Mouse (Mus musculus) MEL (cell line): Measurements from ENCODE around the gene Tmc2. TPM values are rescaled to one million over a fixed set of nuclear protein-coding genes. Genes with fewer than 3 reads are reported as not detected.

Experiments
- DNase-seq: peaks from one replicate; pipeline ENCODE4 v3.0.0; 2011; ENCODE audit warnings: low read depth, low spot score
- H3K27ac ChIP-seq: 2 replicates; pipeline ENCODE4 v1.5.1; 2012; ENCODE audit warnings: low read depth, mild to moderate bottlenecking, control low read depth, low read length, moderate library complexity; ENCODE audit not compliant: control insufficient read depth
- H3K27me3 ChIP-seq, 2 experiments: fragments of 150-350 bp in 1 of 2; sonication (generic) in 1 of 2; 2 replicates each; pipeline ENCODE4 v1.6.1; 2012; ENCODE audit warnings: low read length in 2 of 2, mild to moderate bottlenecking in 2 of 2, improper control_type of control experiment in 1 of 2, moderate library complexity in 1 of 2; ENCODE audit not compliant: insufficient read depth in 2 of 2, control insufficient read depth in 1 of 2
- H3K36me3 ChIP-seq, 2 experiments: 2 replicates each; pipeline ENCODE4 v1.6.1; 2012 to 2014; ENCODE audit warnings: low read length in 2 of 2, improper control_type of control experiment in 1 of 2, inconsistent platforms in 1 of 2, mild to moderate bottlenecking in 1 of 2; ENCODE audit not compliant: insufficient read depth in 2 of 2, control insufficient read depth in 1 of 2
- H3K4me1 ChIP-seq, 2 experiments: fragments of 150-350 bp in 1 of 2; sonication (generic) in 1 of 2; 2 replicates each; pipeline ENCODE4 v1.6.1; 2012; ENCODE audit warnings: low read length in 2 of 2, improper control_type of control experiment in 1 of 2, mild to moderate bottlenecking in 1 of 2; ENCODE audit not compliant: insufficient read depth in 2 of 2, control insufficient read depth in 1 of 2
- H3K4me3 ChIP-seq, 2 experiments: fragments of 150-350 bp in 1 of 2; sonication (generic) in 1 of 2; 2 replicates each; pipeline ENCODE4 v1.5.1; 2012; ENCODE audit warnings: low read depth in 2 of 2, low read length in 2 of 2, mild to moderate bottlenecking in 2 of 2, moderate library complexity in 2 of 2, control low read depth in 1 of 2, improper control_type of control experiment in 1 of 2; ENCODE audit not compliant: control insufficient read depth in 1 of 2, insufficient read depth in 1 of 2
- H3K79me2 ChIP-seq: 2 replicates; pipeline ENCODE4 v1.6.1; 2012; ENCODE audit warnings: mild to moderate bottlenecking, low read length, moderate library complexity; ENCODE audit not compliant: control insufficient read depth, poor library complexity, insufficient read depth
- H3K9ac ChIP-seq: 2 replicates; pipeline ENCODE4 v1.6.1; 2012; ENCODE audit warnings: low read depth, mild to moderate bottlenecking, control low read depth, low read length, moderate library complexity; ENCODE audit not compliant: control insufficient read depth, poor library complexity, severe bottlenecking
- H3K9me3 ChIP-seq: fragments of 150-350 bp; sonication (generic); replicated peaks from 2 replicates; pipeline ENCODE4 v1.6.1; 2012; ENCODE audit warnings: mild to moderate bottlenecking, low read length, improper control_type of control experiment, moderate library complexity; ENCODE audit not compliant: insufficient read depth
- EP300 ChIP-seq, 2 experiments: IDR thresholded peaks; 2 replicates each; pipeline ENCODE4 v1.6.1; 2011; ENCODE audit warnings: improper control_type of control experiment in 2 of 2, low read length in 2 of 2, low read depth in 1 of 2, mild to moderate bottlenecking in 1 of 2
- ETS1 ChIP-seq: IDR thresholded peaks from 2 replicates; pipeline ENCODE4 v1.6.1; 2012; ENCODE audit warnings: low read depth, mild to moderate bottlenecking, inconsistent platforms, low read length, improper control_type of control experiment, moderate library complexity
- GABPA ChIP-seq: IDR thresholded peaks from 2 replicates; pipeline ENCODE4 v1.6.1; 2012; ENCODE audit warnings: low read depth, mild to moderate bottlenecking, inconsistent platforms, low read length, improper control_type of control experiment, moderate library complexity
- GATA1 ChIP-seq: IDR thresholded peaks from 2 replicates; pipeline ENCODE4 v1.6.1; 2011; ENCODE audit warnings: low read depth, low read length, improper control_type of control experiment
- MXI1 ChIP-seq: IDR thresholded peaks from 2 replicates; pipeline ENCODE4 v1.6.1; 2011; ENCODE audit warnings: mild to moderate bottlenecking, low read depth, low read length, improper control_type of control experiment
- MYC ChIP-seq: IDR thresholded peaks from 2 replicates; pipeline ENCODE4 v1.6.1; 2011; ENCODE audit warnings: low read depth, mild to moderate bottlenecking, low read length, improper control_type of control experiment, moderate library complexity
- NELFE ChIP-seq: IDR thresholded peaks from 2 replicates; pipeline ENCODE4 v1.6.1; 2011; ENCODE audit warnings: low read depth, low read length, improper control_type of control experiment
- POLR2A ChIP-seq, 2 experiments: IDR thresholded peaks; 2 replicates each; pipeline ENCODE4 v1.6.1; 2011 to 2012; ENCODE audit warnings: low read length in 2 of 2, mild to moderate bottlenecking in 2 of 2, control low read depth in 1 of 2, improper control_type of control experiment in 1 of 2, low read depth in 1 of 2, moderate library complexity in 1 of 2; ENCODE audit not compliant: control insufficient read depth in 1 of 2, insufficient read depth in 1 of 2, poor library complexity in 1 of 2
- POLR2AphosphoS2 ChIP-seq: IDR thresholded peaks from 2 replicates; pipeline ENCODE4 v1.6.1; 2011; ENCODE audit warnings: low read length, improper control_type of control experiment
- RCOR1 ChIP-seq: IDR thresholded peaks from 2 replicates; pipeline ENCODE4 v1.6.1; 2012; ENCODE audit warnings: low read depth, mild to moderate bottlenecking, inconsistent platforms, low read length, improper control_type of control experiment
- SIN3A ChIP-seq: IDR thresholded peaks from 2 replicates; pipeline ENCODE4 v1.6.1; 2012; ENCODE audit warnings: low read length, improper control_type of control experiment, inconsistent platforms
- SMC3 ChIP-seq: IDR thresholded peaks from 2 replicates; pipeline ENCODE4 v1.6.1; 2011; ENCODE audit warnings: low read depth, low read length, improper control_type of control experiment
- TAL1 ChIP-seq: IDR thresholded peaks from 2 replicates; pipeline ENCODE4 v1.6.1; 2012; ENCODE audit warnings: mild to moderate bottlenecking, inconsistent platforms, low read length, moderate library complexity, mixed read lengths
- TBP ChIP-seq: IDR thresholded peaks from 2 replicates; pipeline ENCODE4 v1.8.0; 2011; ENCODE audit warnings: low read depth, low read length, improper control_type of control experiment
- TCF12 ChIP-seq: IDR thresholded peaks from 2 replicates; pipeline ENCODE4 v1.6.1; 2014; ENCODE audit warnings: low read depth, mild to moderate bottlenecking, inconsistent platforms, low read length, improper control_type of control experiment, moderate library complexity
- UBTF ChIP-seq: IDR thresholded peaks from 2 replicates; pipeline ENCODE4 v1.6.1; 2012; ENCODE audit warnings: low read depth, mild to moderate bottlenecking, inconsistent platforms, low read length, improper control_type of control experiment, moderate library complexity, borderline replicate concordance; ENCODE audit not compliant: insufficient read depth
- USF1 ChIP-seq: IDR thresholded peaks from 2 replicates; pipeline ENCODE4 v1.6.1; 2014; ENCODE audit warnings: low read depth, mild to moderate bottlenecking, inconsistent platforms, low read length, improper control_type of control experiment, moderate library complexity
- ZMIZ1 ChIP-seq: IDR thresholded peaks from 2 replicates; pipeline ENCODE4 v1.6.1; 2012; ENCODE audit warnings: low read depth, mild to moderate bottlenecking, inconsistent platforms, low read length, improper control_type of control experiment, moderate library complexity
- polyA plus RNA-seq, 2 experiments: library from polyadenylated mRNA; stranded (reverse) in 1 of 2; unstranded in 1 of 2; fragments of >175 nt in 1 of 2; fragments of >200 nt in 1 of 2; gene quantifications; 2 replicates each; pipeline versions ENCODE4 v1.2.1 to v1.2.4; 2012; ENCODE audit warnings: low replicate concordance in 2 of 2, low read depth in 1 of 2; ENCODE audit not compliant: insufficient read length in 2 of 2, insufficient read depth in 1 of 2, missing spikeins in 1 of 2
- total RNA-seq: library from RNA; depleted of rRNA; stranded (reverse); fragments of 300-350 nt; gene quantifications from 2 replicates; pipeline ENCODE4 v1.2.3, GENCODE M21; 2012

Gene Tmc2
- total and polyA plus RNA-seq, 3 experiments, result not detected

DNA sequence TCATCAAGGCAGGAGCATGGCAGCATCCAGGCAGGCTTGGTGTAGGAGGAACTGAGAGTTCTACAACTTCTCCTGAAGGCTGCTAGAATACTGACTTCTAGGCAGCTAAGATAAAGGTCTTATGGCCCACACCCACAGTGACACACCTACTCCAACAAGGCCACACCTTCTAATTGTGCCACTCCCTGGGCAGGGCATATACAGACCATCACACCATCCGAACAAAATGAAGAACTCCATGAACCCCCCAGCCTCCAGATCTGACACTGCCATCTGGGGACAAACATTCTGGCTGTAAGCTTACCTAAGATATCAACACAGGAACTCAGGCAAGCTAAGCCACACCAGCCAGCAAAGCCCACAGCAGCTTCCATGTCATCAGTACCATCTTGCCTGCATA is 70.5 kb downstream of the Tmc2 start:
- no peak overlapping the region for H3K9ac ChIP-seq
- TF ChIP-seq ZMIZ1 (no peak), TBP (peak; percentile 69), ETS1 (peak; percentile 38; the same call in 1 of the 2 replicates), SMC3 (no peak), EP300 (IDR thresholded peaks at IDR 0.05; ENCODE audit: low read depth in 1 of 2, low read length in 2 of 2) (peak; percentile 50 to 64; a peak in 3 of 4 replicates), POLR2A (IDR thresholded peaks at IDR 0.05; ENCODE audit: control insufficient read depth in 1 of 2, insufficient read depth in 1 of 2, low read depth in 1 of 2, low read length in 2 of 2, poor library complexity in 1 of 2) (peak in 1 of 2 experiments; percentile 59; a peak in 2 of 4 replicates), GABPA (no peak), RCOR1 (0 out of 2 replicates have a peak, but pooled peaks have one; percentile 26), GATA1 (peak; percentile 45; the same call in 1 of the 2 replicates), MXI1 (0 out of 2 replicates have a peak, but pooled peaks have one; percentile 27), UBTF (no peak), SIN3A (peak; percentile 49; the same call in 1 of the 2 replicates), TCF12 (peak; percentile 27; the same call in 1 of the 2 replicates), NELFE (no peak), TAL1 (peak; percentile 68), POLR2AphosphoS2 (no peak)
- TF ChIP-seq, all 39 proteins: peak for 10
- Histone ChIP-seq H3K9me3 (no peaks in the 10 kb centered on the region), H3K27ac (peak overlapping the region; percentile 44; the same call in 1 of the 2 replicates), H3K4me1 (peaks cover 16 to 40% of the 10 kb centered on the region in 2 experiments), H3K27me3 (no peaks in the 10 kb centered on the region), H3K4me3 (no peak overlapping the region), H3K36me3 (peaks cover 0 to 32% of the 10 kb centered on the region in 2 experiments; a peak in 2 of 4 replicates), H3K79me2 (no peaks in the 10 kb centered on the region)
- DNase-seq, result peak; percentile 87

DNA sequence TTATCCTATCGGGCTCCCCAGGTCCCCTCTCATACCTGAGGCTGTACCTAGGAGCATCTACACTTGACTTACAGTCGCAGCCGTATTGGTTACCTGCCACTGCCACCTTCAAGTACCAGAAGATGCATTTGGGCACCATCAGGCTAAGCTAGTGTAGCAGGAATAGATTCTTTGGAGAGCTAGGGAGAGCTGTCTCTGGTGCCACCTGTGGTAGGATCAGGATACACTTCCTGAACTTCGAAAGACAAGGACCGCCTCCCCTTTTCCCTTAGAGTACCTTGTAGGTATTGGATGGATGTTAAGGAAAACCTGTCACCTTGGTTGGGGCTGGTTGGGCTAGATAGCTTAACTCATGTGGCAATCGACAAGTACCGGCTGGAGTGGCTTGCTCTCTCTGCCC is 73.1 kb downstream of the Tmc2 start:
- peaks cover under 1 to 23% of the 10 kb centered on the region in 2 experiments; a peak in 3 of 4 replicates for H3K4me1 ChIP-seq
- H3K9ac ChIP-seq, result no peak overlapping the region
- no peaks in the 10 kb centered on the region for H3K9me3 ChIP-seq
- no peak for DNase-seq
- TF ChIP-seq ETS1 (no peak), MYC (no peak), USF1 (no peak), EP300 (IDR thresholded peaks at IDR 0.05; ENCODE audit: low read depth in 1 of 2, low read length in 2 of 2) (no peak)
- peaks cover 0 to 17% of the 10 kb centered on the region in 2 experiments; a peak in 2 of 4 replicates for H3K36me3 ChIP-seq
- no peaks in the 10 kb centered on the region for H3K27me3 ChIP-seq
- H3K27ac ChIP-seq, result no peak overlapping the region
- H3K79me2 ChIP-seq, result 0 out of 2 replicates have a peak, but pooled peaks cover under 1% of the 10 kb centered on the region
- no peak overlapping the region for H3K4me3 ChIP-seq
